Mouse (Mus musculus) cerebellum, adult 18-20 months (tissue): ENCODE measurements around the gene Arhgef28.

Experiments used
- DNase-seq, 2 experiments: peaks; one replicate each; pipeline ENCODE4 v3.0.0; 2021

Arhgef28 gene

GRCm38 (mm10) chr13:97893031-97893825 lies 313.0 kb downstream of the Arhgef28 start:
- DNase-seq: no peak

- no peak for DNase-seq
Observed at GRCm38 (mm10) chr13:97892089-97892884, 314.0 kb downstream of the Arhgef28 start.

DNA sequence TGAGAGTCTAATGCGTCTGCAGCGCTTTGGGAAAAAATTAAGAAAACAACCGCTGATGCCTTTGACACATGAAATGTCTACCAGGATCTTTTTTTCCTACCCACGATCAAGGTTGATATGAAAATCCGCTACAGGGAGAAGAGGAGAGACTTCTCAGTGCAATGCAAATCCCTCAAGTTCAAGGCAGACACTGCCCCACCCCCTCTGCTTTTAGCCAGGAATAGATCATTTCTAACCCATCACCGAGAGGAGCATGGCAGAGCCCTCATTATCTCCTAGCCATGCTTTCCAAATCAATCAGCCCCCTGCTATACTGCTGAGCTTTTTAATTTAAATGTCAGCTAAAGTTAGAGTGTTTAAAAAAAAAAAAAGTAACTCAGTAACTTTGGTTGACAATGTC lies 318.2 kb downstream of the Arhgef28 start:
- no peak for DNase-seq

DNA sequence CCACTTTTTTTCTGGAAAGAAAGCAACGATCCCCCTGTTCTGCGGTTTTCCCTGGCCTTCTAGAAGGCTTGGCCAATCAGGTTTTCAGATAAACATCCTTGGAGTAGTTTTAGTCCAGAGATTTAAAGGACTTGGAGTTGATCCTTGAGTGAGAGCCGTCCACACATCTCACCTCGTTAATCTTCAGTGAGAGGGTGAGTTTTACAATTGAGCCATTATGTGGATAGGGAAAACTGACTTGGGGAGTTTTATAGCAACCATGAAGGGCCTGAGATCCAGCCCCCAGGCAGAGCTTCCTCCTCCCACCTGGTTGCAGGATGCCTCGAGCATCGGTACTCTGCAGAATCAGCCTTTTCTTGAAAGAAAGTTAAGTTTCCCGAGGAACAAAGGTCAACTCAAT lies 318.7 kb downstream of the Arhgef28 start:
- DNase-seq: no peak

GRCm38 (mm10) chr13:97883629-97884028 lies 322.6 kb downstream of the Arhgef28 start:
- no peak for DNase-seq

- DNase-seq: no peak
Observed at GRCm38 (mm10) chr13:97876450-97876849, 329.8 kb downstream of the Arhgef28 start.

DNA sequence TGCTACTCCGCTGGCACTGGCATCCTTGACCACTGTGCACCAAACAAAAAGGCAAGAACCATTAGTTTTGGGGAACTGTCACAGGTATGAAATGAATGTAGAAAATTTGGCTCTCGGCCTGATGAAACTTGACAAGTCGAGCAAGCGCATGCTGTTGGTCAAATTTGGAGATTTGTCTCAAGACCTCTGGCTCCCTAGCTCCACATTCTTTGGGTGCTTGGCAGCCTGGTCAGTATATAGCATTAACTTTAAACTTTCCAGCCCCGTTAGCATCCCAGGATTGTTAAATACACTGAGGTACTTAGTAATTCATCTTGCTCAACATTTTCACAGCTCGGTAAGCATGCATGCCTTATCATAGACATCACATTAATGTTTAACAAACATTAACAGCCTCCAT lies 330.2 kb downstream of the Arhgef28 start:
- DNase-seq: no peak

- DNase-seq: no peak
Observed at GRCm38 (mm10) chr13:97869428-97869827, 336.8 kb downstream of the Arhgef28 start.

DNA sequence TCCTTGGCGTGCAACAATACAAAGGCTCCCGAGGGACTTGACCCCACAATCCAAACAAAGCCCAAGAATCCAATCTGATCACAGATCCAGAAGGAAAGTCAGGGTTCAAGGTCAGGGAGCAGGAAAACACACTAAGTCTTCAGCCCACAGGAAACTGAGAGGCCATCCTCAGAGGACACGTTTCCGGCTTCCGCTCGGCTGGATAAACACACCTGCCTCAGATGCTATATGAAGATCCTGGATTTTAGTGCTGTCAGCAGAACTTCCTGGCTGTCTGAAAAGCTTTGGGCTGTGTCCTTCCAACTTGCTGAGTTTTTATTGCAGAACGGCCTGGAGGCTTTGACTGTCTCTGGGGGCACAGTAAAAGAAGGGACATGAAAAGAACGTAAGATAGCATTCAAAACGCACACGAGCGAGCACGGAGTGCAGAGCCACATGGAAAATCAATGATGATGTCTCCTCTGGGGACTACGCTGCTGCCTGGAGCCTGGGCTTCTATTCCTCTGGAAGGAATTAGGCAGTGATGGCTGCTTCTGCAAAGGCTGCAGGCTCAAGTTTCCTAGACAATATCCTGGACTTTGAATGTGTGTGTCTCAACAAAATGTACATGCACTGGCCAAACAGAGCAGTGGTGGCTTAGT lies 338.8 kb downstream of the Arhgef28 start:
- no peak for DNase-seq

DNA sequence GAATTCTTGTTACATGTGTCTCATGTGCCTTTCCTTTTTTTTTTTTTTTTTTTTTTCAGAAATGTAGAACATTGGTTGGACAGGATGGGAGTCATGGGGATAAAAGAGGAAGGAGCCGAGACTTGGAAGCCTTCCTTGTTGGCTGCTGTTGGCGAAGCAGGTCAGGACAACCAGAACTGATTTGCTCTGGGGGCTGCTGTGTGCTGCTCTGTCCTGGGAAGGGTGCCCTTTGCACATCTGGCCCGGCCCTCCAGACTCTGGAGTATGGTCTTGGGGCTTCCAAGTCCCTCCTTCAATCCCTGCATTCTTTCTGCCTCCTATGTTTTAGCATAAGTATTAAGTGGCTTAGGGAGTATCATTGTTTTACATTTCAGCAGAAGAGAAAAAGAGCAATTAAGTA lies 347.2 kb downstream of the Arhgef28 start:
- DNase-seq: no peak

GRCm38 (mm10) chr13:97857860-97858259 lies 348.4 kb downstream of the Arhgef28 start:
- no peak for DNase-seq

DNA sequence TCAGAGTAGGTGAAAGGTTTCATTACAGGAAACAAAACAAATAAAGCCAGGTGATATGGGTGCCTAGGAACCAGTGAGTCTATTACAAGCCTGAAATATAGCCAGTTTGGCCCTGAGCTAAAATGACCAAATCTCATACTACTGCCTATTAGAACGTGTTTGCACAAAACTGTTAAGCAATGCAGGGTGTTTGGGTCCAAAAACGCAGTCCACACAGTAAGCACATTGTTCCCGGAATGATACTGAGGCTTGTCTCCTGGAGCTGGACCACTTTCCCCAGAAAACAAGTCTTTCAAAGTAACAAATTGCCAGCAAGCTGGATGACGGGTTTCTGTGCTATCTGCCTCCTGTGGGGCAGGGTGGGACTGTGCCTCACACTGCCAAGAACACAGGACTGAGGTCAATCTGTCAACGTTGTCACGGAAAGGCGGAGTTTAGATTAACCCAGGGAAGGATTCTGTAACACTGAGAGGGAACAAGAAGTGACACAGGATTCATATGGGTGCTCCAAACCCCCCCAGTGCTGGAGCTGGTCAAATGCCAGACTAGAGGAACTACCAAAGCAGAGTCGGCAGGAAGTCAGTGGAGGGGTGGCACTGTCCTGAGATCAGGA lies 352.8 kb downstream of the Arhgef28 start:
- no peak for DNase-seq
